Mouse (Mus musculus) bone marrow, adult 2 months (tissue): ENCODE measurements around the gene Galnt16.

ENCODE experiments used
- CTCF ChIP-seq: fragments of 200-500 bp; IDR thresholded peaks from 2 replicates; pipeline ENCODE4 v1.5.1; 2011; ENCODE audit warnings: low read length, control low read depth; ENCODE audit not compliant: control insufficient read depth, insufficient read depth
- POLR2A ChIP-seq: fragments of 200-500 bp; IDR thresholded peaks from 2 replicates; pipeline ENCODE4 v1.6.1; 2011; ENCODE audit warnings: low read depth, mild to moderate bottlenecking, control low read depth, low read length, borderline replicate concordance; ENCODE audit not compliant: control insufficient read depth

DNA sequence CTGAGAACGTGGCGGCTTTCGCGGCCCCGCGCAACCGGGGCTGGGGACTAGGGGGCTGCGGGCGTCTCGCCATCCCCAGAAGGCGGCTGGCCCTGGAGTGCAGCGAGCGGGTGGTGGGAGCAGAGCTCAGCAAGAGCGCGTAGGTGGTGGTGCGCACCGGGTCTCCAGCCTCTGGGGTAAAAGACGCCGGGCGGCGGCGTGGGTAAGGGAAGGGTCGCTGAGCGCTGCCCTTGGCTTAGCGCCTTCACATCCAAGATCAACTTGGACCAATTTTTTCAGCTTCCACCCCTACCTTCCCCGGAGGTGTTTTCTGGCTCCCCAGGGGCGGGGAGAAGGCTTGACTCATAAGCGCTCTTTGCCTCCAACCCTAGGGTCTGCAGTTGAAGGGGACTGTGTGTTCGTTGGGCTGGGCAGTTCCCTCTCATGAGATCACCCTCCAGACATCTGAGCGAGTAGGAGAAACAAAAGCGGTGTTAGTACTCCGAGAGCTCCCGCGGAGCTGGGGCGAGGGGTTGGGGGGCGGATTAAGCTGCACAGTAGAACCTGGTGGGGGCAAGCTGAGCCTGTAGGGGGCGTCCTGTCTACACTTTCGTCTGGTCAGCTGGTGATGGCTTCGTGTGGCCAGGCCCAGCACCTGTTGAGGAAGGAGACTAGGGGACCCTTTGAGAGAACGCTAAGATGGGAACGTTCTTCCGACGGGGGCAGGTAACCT, 1.7 kb downstream of the Galnt16 start:
- no peak for TF ChIP-seq CTCF
- TF ChIP-seq POLR2A: no peak
